Mouse (Mus musculus): ENCODE measurements at regions not wholly inside any gene's neighbourhood (a gene's known extent, or its start where the extent isn't known, plus 50 kb on each side); places are given as distances from the start of the nearest gene placed in this dataset.

- Histone ChIP-seq H3K27me3 (ENCODE audit: control insufficient read depth, insufficient read depth, insufficient read length) (no peaks in the 10 kb centered on the region), H3K79me2 (ENCODE audit: control insufficient read depth, insufficient read depth) (no peaks in the 10 kb centered on the region), H3K4me3 (ENCODE audit: insufficient read depth, poor library complexity, severe bottlenecking) (no peak overlapping the region), H3K36me3 (ENCODE audit: control insufficient read depth, insufficient read depth) (no peaks in the 10 kb centered on the region), H3K79me3 (ENCODE audit: low read depth) (no peaks in the 10 kb centered on the region), H3ac (ENCODE audit: control insufficient read depth, insufficient read length, low read depth) (no peak overlapping the region)
- no peak for TF ChIP-seq MYOD1 (IDR thresholded peaks at IDR 0.05; ENCODE audit: control insufficient read depth, insufficient read length, low read depth)
- no peak for TF ChIP-seq FOSL1 (IDR thresholded peaks at IDR 0.05; ENCODE audit: insufficient read depth, low read length, poor library complexity, severe bottlenecking)
- TF ChIP-seq USF1 (IDR thresholded peaks at IDR 0.05; ENCODE audit: low read depth): no peak
- no peak for TF ChIP-seq CEBPB (IDR thresholded peaks at IDR 0.05; ENCODE audit: low read depth)
- TF ChIP-seq MYOG (IDR thresholded peaks at IDR 0.05; ENCODE audit: control insufficient read depth, extremely low read depth, insufficient read length): no peak
- no peak for TF ChIP-seq MAX (IDR thresholded peaks at IDR 0.05)
- no peak for TF ChIP-seq CTCF (IDR thresholded peaks at IDR 0.05; ENCODE audit: control insufficient read depth, insufficient read depth, insufficient read length)
Measured at GRCm38 (mm10) chr10:111668639-111669038, 162.6 kb downstream of the Phlda1 start.

- no peaks in the 10 kb centered on the region for H3K27me3 ChIP-seq (ENCODE audit: control insufficient read depth, insufficient read depth, insufficient read length)
- H3ac ChIP-seq (ENCODE audit: control insufficient read depth, insufficient read length, low read depth): no peak overlapping the region
- H3K79me3 ChIP-seq (ENCODE audit: low read depth): no peaks in the 10 kb centered on the region
- TF ChIP-seq MAX (IDR thresholded peaks at IDR 0.05): no peak
- no peak for TF ChIP-seq CTCF (IDR thresholded peaks at IDR 0.05; ENCODE audit: control insufficient read depth, insufficient read depth, insufficient read length)
- TF ChIP-seq USF1 (IDR thresholded peaks at IDR 0.05; ENCODE audit: low read depth): no peak
- TF ChIP-seq FOSL1 (IDR thresholded peaks at IDR 0.05; ENCODE audit: insufficient read depth, low read length, poor library complexity, severe bottlenecking): no peak
- no peak for TF ChIP-seq MYOG (IDR thresholded peaks at IDR 0.05; ENCODE audit: control insufficient read depth, extremely low read depth, insufficient read length)
- TF ChIP-seq CEBPB (IDR thresholded peaks at IDR 0.05; ENCODE audit: low read depth): no peak
- no peak for TF ChIP-seq MYOD1 (IDR thresholded peaks at IDR 0.05; ENCODE audit: control insufficient read depth, insufficient read length, low read depth)
- no peaks in the 10 kb centered on the region for H3K36me3 ChIP-seq (ENCODE audit: control insufficient read depth, insufficient read depth)
- H3K4me3 ChIP-seq (ENCODE audit: insufficient read depth, poor library complexity, severe bottlenecking): no peak overlapping the region
- H3K79me2 ChIP-seq (ENCODE audit: control insufficient read depth, insufficient read depth): no peaks in the 10 kb centered on the region
Measured at GRCm38 (mm10) chr10:111669658-111670057, 163.6 kb downstream of the Phlda1 start.

GRCm38 (mm10) chr10:111670666-111671065, 164.6 kb downstream of the Phlda1 start:
- H3ac ChIP-seq (ENCODE audit: control insufficient read depth, insufficient read length, low read depth): no peak overlapping the region
- no peaks in the 10 kb centered on the region for H3K79me3 ChIP-seq (ENCODE audit: low read depth)
- no peak overlapping the region for H3K4me3 ChIP-seq (ENCODE audit: insufficient read depth, poor library complexity, severe bottlenecking)
- H3K27me3 ChIP-seq (ENCODE audit: control insufficient read depth, insufficient read depth, insufficient read length): no peaks in the 10 kb centered on the region
- H3K36me3 ChIP-seq (ENCODE audit: control insufficient read depth, insufficient read depth): no peaks in the 10 kb centered on the region
- H3K79me2 ChIP-seq (ENCODE audit: control insufficient read depth, insufficient read depth): no peaks in the 10 kb centered on the region
- TF ChIP-seq MYOG (IDR thresholded peaks at IDR 0.05; ENCODE audit: control insufficient read depth, extremely low read depth, insufficient read length): no peak
- TF ChIP-seq CEBPB (IDR thresholded peaks at IDR 0.05; ENCODE audit: low read depth): no peak
- TF ChIP-seq MYOD1 (IDR thresholded peaks at IDR 0.05; ENCODE audit: control insufficient read depth, insufficient read length, low read depth): no peak
- TF ChIP-seq USF1 (IDR thresholded peaks at IDR 0.05; ENCODE audit: low read depth): no peak
- no peak for TF ChIP-seq CTCF (IDR thresholded peaks at IDR 0.05; ENCODE audit: control insufficient read depth, insufficient read depth, insufficient read length)
- no peak for TF ChIP-seq FOSL1 (IDR thresholded peaks at IDR 0.05; ENCODE audit: insufficient read depth, low read length, poor library complexity, severe bottlenecking)
- TF ChIP-seq MAX (IDR thresholded peaks at IDR 0.05): no peak

- H3K4me3 ChIP-seq (ENCODE audit: insufficient read depth, poor library complexity, severe bottlenecking): no peak overlapping the region
- H3ac ChIP-seq (ENCODE audit: control insufficient read depth, insufficient read length, low read depth): peak overlapping the region; percentile 19
- no peaks in the 10 kb centered on the region for H3K27me3 ChIP-seq (ENCODE audit: control insufficient read depth, insufficient read depth, insufficient read length)
- no peaks in the 10 kb centered on the region for H3K79me2 ChIP-seq (ENCODE audit: control insufficient read depth, insufficient read depth)
- no peak for TF ChIP-seq MYOD1 (IDR thresholded peaks at IDR 0.05; ENCODE audit: control insufficient read depth, insufficient read length, low read depth)
- TF ChIP-seq USF1 (IDR thresholded peaks at IDR 0.05; ENCODE audit: low read depth): no peak
- peak; percentile 44 for TF ChIP-seq MAX (IDR thresholded peaks at IDR 0.05)
- no peak for TF ChIP-seq CTCF (IDR thresholded peaks at IDR 0.05; ENCODE audit: control insufficient read depth, insufficient read depth, insufficient read length)
- TF ChIP-seq FOSL1 (IDR thresholded peaks at IDR 0.05; ENCODE audit: insufficient read depth, low read length, poor library complexity, severe bottlenecking): peak; percentile 3
- TF ChIP-seq MYOG (IDR thresholded peaks at IDR 0.05; ENCODE audit: control insufficient read depth, extremely low read depth, insufficient read length): no peak
- TF ChIP-seq CEBPB (IDR thresholded peaks at IDR 0.05; ENCODE audit: low read depth): peak; percentile 38
- no peaks in the 10 kb centered on the region for H3K79me3 ChIP-seq (ENCODE audit: low read depth)
- H3K36me3 ChIP-seq (ENCODE audit: control insufficient read depth, insufficient read depth): no peaks in the 10 kb centered on the region
Measured at GRCm38 (mm10) chr10:111672454-111673316, 166.6 kb downstream of the Phlda1 start.

GRCm38 (mm10) chr10:111673317-111673610, 167.2 kb downstream of the Phlda1 start:
- no peaks in the 10 kb centered on the region for H3K79me2 ChIP-seq (ENCODE audit: control insufficient read depth, insufficient read depth)
- H3K27me3 ChIP-seq (ENCODE audit: control insufficient read depth, insufficient read depth, insufficient read length): no peaks in the 10 kb centered on the region
- H3K4me3 ChIP-seq (ENCODE audit: insufficient read depth, poor library complexity, severe bottlenecking): no peak overlapping the region
- no peak overlapping the region for H3ac ChIP-seq (ENCODE audit: control insufficient read depth, insufficient read length, low read depth)
- no peak for TF ChIP-seq CTCF (IDR thresholded peaks at IDR 0.05; ENCODE audit: control insufficient read depth, insufficient read depth, insufficient read length)
- TF ChIP-seq CEBPB (IDR thresholded peaks at IDR 0.05; ENCODE audit: low read depth): no peak
- no peak for TF ChIP-seq FOSL1 (IDR thresholded peaks at IDR 0.05; ENCODE audit: insufficient read depth, low read length, poor library complexity, severe bottlenecking)
- TF ChIP-seq MYOD1 (IDR thresholded peaks at IDR 0.05; ENCODE audit: control insufficient read depth, insufficient read length, low read depth): no peak
- no peaks in the 10 kb centered on the region for H3K79me3 ChIP-seq (ENCODE audit: low read depth)
- H3K36me3 ChIP-seq (ENCODE audit: control insufficient read depth, insufficient read depth): no peaks in the 10 kb centered on the region

All from C2C12 (cell line).